ENCODE assay signal across 8 mouse cellular contexts in genomic region chr19:16781406-16782019, GRCm38 (mm10). TPM values are rescaled to one million over a fixed set of nuclear protein-coding genes. Genes with fewer than 3 reads are reported as not detected.
A peak's percentile ranks its signal among the peaks of the same experiment; 100 is the strongest.
DNase-seq lines count a peak whose midpoint lies in the region; ATAC-seq lines count a peak whose summit lies in the region.

No protein-coding gene starts in this region.

- 14% methylated on average over 10 of the region's 10 CpGs for WGBS in heart, embryonic 12.5 days
- 17% methylated on average over 10 of the region's 10 CpGs for WGBS in hindbrain, embryonic 10.5 days
- 13% methylated on average over 10 of the region's 10 CpGs for WGBS in macrophage (ENCODE audit: missing documents)

- DNase-seq in heart, adult 18-20 months, result no peak
- peak; percentile 10 for DNase-seq in T-cell, adult 2 months (ENCODE audit: low spot score)
- DNase-seq in hindbrain, embryonic 10.5 days (ENCODE audit: low spot score), result no peak
- no peak for DNase-seq in B cell, adult 2 months
- no peak for DNase-seq in right cerebral cortex, adult 18-20 months
- DNase-seq in cerebellum, postnatal 4 days (ENCODE audit: low spot score in 2 of 2), result no peak

- H3K4me2 ChIP-seq in heart, embryonic 12.5 days, result peak overlapping the region; percentile 96

- peaks cover 37% of the 10 kb centered on the region for H3K79me2 ChIP-seq in macrophage (ENCODE audit: inconsistent target)

- H3K4me3 ChIP-seq in heart, embryonic 12.5 days, result peak overlapping the region; percentile 77
- peak overlapping the region; percentile 82 for H3K4me3 ChIP-seq in hindbrain, embryonic 10.5 days
- peak overlapping the region; percentile 82 for H3K4me3 ChIP-seq in macrophage (ENCODE audit: inconsistent target)

- peak overlapping the region; percentile 6; the same call in 1 of the 2 replicates for H3K27ac ChIP-seq in heart, embryonic 12.5 days (ENCODE audit: poor library complexity, severe bottlenecking)
- peak overlapping the region; percentile 67 for H3K27ac ChIP-seq in hindbrain, embryonic 10.5 days
- H3K27ac ChIP-seq in macrophage, result peak overlapping the region; percentile 52

- no peaks in the 10 kb centered on the region for H3K9me3 ChIP-seq in heart, embryonic 12.5 days (replicated peaks)
- no peaks in the 10 kb centered on the region for H3K9me3 ChIP-seq in hindbrain, embryonic 10.5 days

- ATAC-seq in heart, embryonic 12.5 days (ENCODE audit: insufficient number of reproducible peaks, low FRiP score), result no peak

- H3K27me3 ChIP-seq in heart, embryonic 12.5 days (replicated peaks), result peaks cover 10% of the 10 kb centered on the region; the same call in 1 of the 2 replicates
- peaks cover 30% of the 10 kb centered on the region for H3K27me3 ChIP-seq in hindbrain, embryonic 10.5 days (ENCODE audit: insufficient read depth, poor library complexity, severe bottlenecking)

- 0 out of 2 replicates have a peak, but pooled peaks cover 3% of the 10 kb centered on the region for H3K4me1 ChIP-seq in heart, embryonic 12.5 days (replicated peaks)
- H3K4me1 ChIP-seq in hindbrain, embryonic 10.5 days (replicated peaks), result peaks cover 13% of the 10 kb centered on the region; the same call in 1 of the 2 replicates

- H3K36me3 ChIP-seq in heart, embryonic 12.5 days, result no peaks in the 10 kb centered on the region
- H3K36me3 ChIP-seq in hindbrain, embryonic 10.5 days, result no peaks in the 10 kb centered on the region
- H3K36me3 ChIP-seq in macrophage (ENCODE audit: inconsistent target), result no peaks in the 10 kb centered on the region

- peak overlapping the region; percentile 61 for H3K9ac ChIP-seq in heart, embryonic 12.5 days

RNA-seq across cellular contexts. Expression of gene Vps13a, which starts 0.8 kb away (rescaled TPM):
- polyA plus RNA-seq in heart, embryonic 12.5 days (2016; fragmentation: Nextera tagmentation; extraction: Ambion mirVana), result 8.5 and 8.7 TPM in 2 replicates
- 10 to 100 TPM; 35.2 to 36.0 TPM for total RNA-seq in heart, adult 18-20 months (2021)
- 7.5 and 9.6 TPM in 2 replicates for polyA plus RNA-seq in hindbrain, embryonic 10.5 days (2016; fragmentation: Nextera tagmentation; extraction: Ambion mirVana)
- 100 to 1,000 TPM in 18 of 26 experiments, 10 to 100 TPM in 8; 51.7 to 150 (median 111) TPM for total RNA-seq in macrophage (2018; cell fraction: chromatin; rRNA removed)
- 10 to 100 TPM in 24 of 26 experiments, 1 to 10 TPM in 2; 8.0 to 18.3 (median 13.7) TPM for total RNA-seq in macrophage (2018; cell fraction: cytosol; rRNA removed)
- 10 to 100 TPM; 31.3 to 87.5 (median 57.4) TPM for total RNA-seq in macrophage (2018; cell fraction: nucleus; rRNA removed)
- polyA plus RNA-seq in macrophage (2018), result 9.3 to 10.2 TPM (median 10.1 TPM) in 3 replicates

Comparison
In these comparisons a context has a peak if more than half of its experiments do, and no peak if none do; other contexts are left out.
1. H3K27ac ChIP-seq: peak in every context shown above with its lines; median percentile 67 in hindbrain, embryonic 10.5 days; 52 in macrophage; 6 in heart, embryonic 12.5 days.